Mouse (Mus musculus) hindbrain, postnatal 0 days (tissue): ENCODE data around the gene Dcaf6. TPM values are rescaled to one million over a fixed set of nuclear protein-coding genes. Genes with fewer than 3 reads are reported as not detected.

Experiments
- ATAC-seq: fragments of 200-750 bp; cut with Nextera tagmentation; 2 replicates; pipeline ENCODE4 v1.8.0; 2017; ENCODE audit warnings: mild to moderate bottlenecking, moderate TSS enrichment, moderate library complexity
- DNase-seq: peaks from one replicate; pipeline ENCODE4 v3.0.0-alpha.2; 2015; ENCODE audit warnings: low spot score
- H3K27ac ChIP-seq: fragments of 300-500 bp; sonication (generic); 2 replicates; pipeline ENCODE4 v1.5.1; 2014; ENCODE audit warnings: mild to moderate bottlenecking
- H3K27me3 ChIP-seq: fragments of 300-500 bp; sonication (generic); 2 replicates; pipeline ENCODE4 v1.6.1; 2014; ENCODE audit warnings: low read length, mixed read lengths; ENCODE audit not compliant: insufficient read depth
- H3K36me3 ChIP-seq: fragments of 300-500 bp; sonication (generic); 2 replicates; pipeline ENCODE4 v1.6.1; 2014; ENCODE audit warnings: low read length, mixed read lengths; ENCODE audit not compliant: insufficient read depth
- H3K4me1 ChIP-seq: fragments of 300-500 bp; sonication (generic); 2 replicates; pipeline ENCODE4 v1.6.1; 2014; ENCODE audit warnings: antibody characterized with exemption, low read length, mixed read lengths; ENCODE audit not compliant: insufficient read depth
- H3K4me2 ChIP-seq: fragments of 300-500 bp; sonication (generic); 2 replicates; pipeline ENCODE4 v1.6.1; 2014; ENCODE audit warnings: low read depth, mild to moderate bottlenecking, low read length, moderate library complexity, mixed read lengths
- H3K4me3 ChIP-seq: fragments of 300-500 bp; sonication (generic); 2 replicates; pipeline ENCODE4 v1.5.1; 2014; ENCODE audit warnings: low read length
- H3K9ac ChIP-seq: fragments of 300-500 bp; sonication (generic); replicated peaks from 2 replicates; pipeline ENCODE4 v1.6.1; 2014; ENCODE audit warnings: mild to moderate bottlenecking, low read length, moderate library complexity, mixed read lengths
- H3K9me3 ChIP-seq: fragments of 300-500 bp; sonication (generic); 2 replicates; pipeline ENCODE4 v1.6.1; 2016; ENCODE audit warnings: low read length, mixed read lengths
- CTCF ChIP-seq: IDR thresholded peaks from 2 replicates; pipeline ENCODE4 v1.5.1; 2016; ENCODE audit warnings: antibody characterized with exemption, control low read depth, low read depth
- WGBS: fragments of 180-500 bp; shearing (Covaris S2); extraction: QIAGEN DNeasy Blood & Tissue Kit; methylation state at CpG from one replicate; pipeline ENCODE4 v1.1.7; 2014; 5-methylcytosine and 5-hydroxymethylcytosine counted together
- polyA plus RNA-seq: library from polyadenylated mRNA; unstranded; fragments of >200 nt; fragmentation: Nextera tagmentation; extraction: Ambion mirVana; gene quantifications from 2 replicates; pipeline ENCODE4 v1.2.1, GENCODE M21; 2015
- total RNA-seq: library from RNA; depleted of rRNA; stranded (reverse); fragments of >200 nt; gene quantifications from 2 replicates; pipeline ENCODE4 v1.2.3, GENCODE M21; 2014; rRNA removed

Dcaf6 gene
- total and polyA plus RNA-seq, 2 experiments from 2014 or later: 19.2 to 32.9 TPM

DNA sequence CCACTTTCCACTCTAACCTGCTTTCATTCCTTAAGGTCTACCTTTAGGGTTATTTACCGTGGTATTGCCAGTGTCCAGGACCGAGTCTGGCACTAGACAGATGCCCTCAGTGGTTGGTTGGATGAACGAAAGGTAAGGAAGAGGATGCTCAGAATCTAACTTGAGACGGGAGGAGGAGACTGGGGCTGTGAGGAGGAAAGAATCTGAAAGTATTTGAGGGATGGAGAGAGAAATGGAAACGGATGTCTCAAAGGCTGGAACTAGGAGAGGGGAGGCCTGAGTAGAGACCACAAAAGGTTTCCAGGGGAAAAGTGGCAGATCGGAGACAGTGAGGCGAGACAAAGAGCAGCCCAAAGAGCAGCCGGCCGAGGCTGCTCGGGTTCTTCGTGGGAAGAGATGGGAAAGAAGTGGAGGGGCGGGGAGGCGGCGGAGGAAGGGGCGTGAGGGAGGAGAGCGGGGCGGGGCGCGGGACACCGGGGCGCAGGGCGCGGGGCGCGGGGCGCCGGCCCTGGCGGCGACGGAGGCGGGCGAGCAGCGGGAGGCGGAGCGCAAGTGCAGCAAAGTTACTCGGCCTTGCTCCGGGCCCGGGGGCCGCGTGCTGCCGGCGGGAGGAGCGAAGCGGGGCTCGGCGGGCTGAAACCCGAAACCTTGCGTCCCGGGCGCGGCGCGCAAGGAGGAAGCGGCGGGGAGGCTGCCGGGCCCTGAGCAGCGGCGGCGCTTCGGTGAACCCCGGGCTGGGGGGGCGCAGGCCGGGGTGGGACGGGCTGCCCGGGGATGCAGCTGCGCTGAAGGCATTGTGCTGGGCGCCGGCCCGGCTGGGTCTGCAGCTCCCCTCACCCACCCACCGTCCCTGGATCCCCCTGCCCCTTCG, 178.7 kb downstream of the Dcaf6 start:
- no peaks in the 10 kb centered on the region for H3K9me3 ChIP-seq
- no peaks in the 10 kb centered on the region for H3K27me3 ChIP-seq
- H3K4me2 ChIP-seq: peak overlapping the region; percentile 83
- peaks cover 9% of the 10 kb centered on the region; the same call in 1 of the 2 replicates for H3K4me1 ChIP-seq
- no peak for TF ChIP-seq CTCF
- 1% methylated on average over 31 of the region's 71 CpGs for WGBS
- DNase-seq: peak; percentile 64
- H3K4me3 ChIP-seq: peak overlapping the region; percentile 86
- H3K27ac ChIP-seq: peak overlapping the region; percentile 86
- H3K36me3 ChIP-seq: no peaks in the 10 kb centered on the region
- peak; percentile 83 for ATAC-seq
- peak overlapping the region; percentile 90 for H3K9ac ChIP-seq

DNA sequence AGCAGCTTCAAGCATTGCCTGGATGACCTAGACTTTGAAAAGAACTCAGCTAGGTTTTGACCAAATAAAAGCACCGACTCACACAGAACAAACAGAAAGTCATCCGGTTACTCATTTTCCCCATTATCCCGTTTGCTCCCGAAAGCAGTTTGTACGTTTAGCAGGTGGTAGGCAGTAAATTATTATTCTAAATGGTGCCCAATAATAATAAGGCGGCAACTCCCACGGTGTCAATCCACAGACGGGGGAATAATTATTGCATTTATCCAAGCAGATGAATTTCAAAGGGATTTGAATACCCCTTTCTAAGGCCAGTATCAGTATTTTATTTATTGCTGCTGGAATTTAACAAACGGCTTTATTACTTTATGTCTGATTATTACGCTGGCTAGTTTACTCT, 179.5 kb downstream of the Dcaf6 start:
- ATAC-seq (no peak), DNase-seq (no peak)
- Histone ChIP-seq H3K4me3 (peak overlapping the region; percentile 86), H3K4me2 (peak overlapping the region; percentile 83), H3K36me3 (no peaks in the 10 kb centered on the region), H3K9ac (peak overlapping the region; percentile 90), H3K27me3 (no peaks in the 10 kb centered on the region), H3K9me3 (no peaks in the 10 kb centered on the region), H3K4me1 (peaks cover 9% of the 10 kb centered on the region; the same call in 1 of the 2 replicates), H3K27ac (peak overlapping the region; percentile 86; the same call in 1 of the 2 replicates)
- 30% methylated on average over 10 of the region's 10 CpGs for WGBS
- TF ChIP-seq CTCF: no peak

Other genes starting within 250 kb of the Dcaf6 start
- 37.1 and 37.9 TPM in 2 replicates for gene Tiprl, start 223.5 kb downstream of the Dcaf6 start, total RNA-seq
- 124 and 129 TPM in 2 replicates for gene Tiprl, start 223.5 kb downstream of the Dcaf6 start, polyA plus RNA-seq
- 49.7 and 52.0 TPM in 2 replicates for gene Gpr161, start 164.7 kb downstream of the Dcaf6 start, total RNA-seq
- 2.1 and 2.4 TPM in 2 replicates for gene Gpr161, start 164.7 kb downstream of the Dcaf6 start, polyA plus RNA-seq
- 140 and 146 TPM in 2 replicates for gene Mpc2, start 162 bp upstream of the Dcaf6 start, total RNA-seq
- 282 and 291 TPM in 2 replicates for gene Mpc2, start 162 bp upstream of the Dcaf6 start, polyA plus RNA-seq
- 0.78 TPM in 1 of 2 replicates, not detected in the other for gene Adcy10, start 24.7 kb upstream of the Dcaf6 start, total RNA-seq
- 0.06 and 0.33 TPM in 2 replicates for gene Adcy10, start 24.7 kb upstream of the Dcaf6 start, polyA plus RNA-seq
- gene Mpzl1, start 174.1 kb upstream of the Dcaf6 start, total RNA-seq: 30.2 and 42.8 TPM in 2 replicates
- 140 and 145 TPM in 2 replicates for gene Mpzl1, start 174.1 kb upstream of the Dcaf6 start, polyA plus RNA-seq
- gene Rcsd1, start 249.3 kb upstream of the Dcaf6 start, total RNA-seq: 6.0 and 9.0 TPM in 2 replicates
- gene Rcsd1, start 249.3 kb upstream of the Dcaf6 start, polyA plus RNA-seq: 8.5 and 9.2 TPM in 2 replicates